Mouse (Mus musculus) limb, embryonic 10.5 days (tissue): Measurements from ENCODE around the gene Lrrc30. TPM values are rescaled to one million over a fixed set of nuclear protein-coding genes. Genes with fewer than 3 reads are reported as not detected.

ENCODE experiments used
- DNase-seq: peaks from one replicate; pipeline ENCODE4 v3.0.0-alpha.2; 2017; ENCODE audit warnings: low spot score
- H3K27ac ChIP-seq: fragments of 300-500 bp; sonication (generic); 2 replicates; pipeline ENCODE4 v1.5.1; 2016; ENCODE audit warnings: mild to moderate bottlenecking
- H3K27me3 ChIP-seq: fragments of 300-500 bp; sonication (generic); 2 replicates; pipeline ENCODE4 v1.6.1; 2016; ENCODE audit warnings: low read depth, mild to moderate bottlenecking; ENCODE audit not compliant: poor library complexity, severe bottlenecking
- H3K36me3 ChIP-seq: fragments of 300-500 bp; sonication (generic); 2 replicates; pipeline ENCODE4 v1.6.1; 2016; ENCODE audit warnings: mild to moderate bottlenecking, moderate library complexity
- H3K4me1 ChIP-seq: fragments of 300-500 bp; sonication (generic); 2 replicates; pipeline ENCODE4 v1.6.1; 2016
- H3K4me3 ChIP-seq: fragments of 300-500 bp; sonication (generic); 2 replicates; pipeline ENCODE4 v1.5.1; 2016; ENCODE audit warnings: mild to moderate bottlenecking, moderate library complexity
- H3K9me3 ChIP-seq: fragments of 300-500 bp; sonication (generic); replicated peaks from 2 replicates; pipeline ENCODE4 v1.6.1; 2016; ENCODE audit warnings: mild to moderate bottlenecking
- WGBS: fragments of 180-500 bp; shearing (Covaris S2); methylation state at CpG from one replicate; pipeline ENCODE4 v1.1.7; 2016; 5-methylcytosine and 5-hydroxymethylcytosine counted together
- polyA plus RNA-seq: library from polyadenylated mRNA; unstranded; fragments of >200 nt; fragmentation: Nextera tagmentation; extraction: Ambion mirVana; gene quantifications from 2 replicates; pipeline ENCODE4 v1.2.1, GENCODE M21; 2016

Gene Lrrc30
- polyA plus RNA-seq = 0.08 TPM in 1 of 2 replicates, not detected in the other

DNA sequence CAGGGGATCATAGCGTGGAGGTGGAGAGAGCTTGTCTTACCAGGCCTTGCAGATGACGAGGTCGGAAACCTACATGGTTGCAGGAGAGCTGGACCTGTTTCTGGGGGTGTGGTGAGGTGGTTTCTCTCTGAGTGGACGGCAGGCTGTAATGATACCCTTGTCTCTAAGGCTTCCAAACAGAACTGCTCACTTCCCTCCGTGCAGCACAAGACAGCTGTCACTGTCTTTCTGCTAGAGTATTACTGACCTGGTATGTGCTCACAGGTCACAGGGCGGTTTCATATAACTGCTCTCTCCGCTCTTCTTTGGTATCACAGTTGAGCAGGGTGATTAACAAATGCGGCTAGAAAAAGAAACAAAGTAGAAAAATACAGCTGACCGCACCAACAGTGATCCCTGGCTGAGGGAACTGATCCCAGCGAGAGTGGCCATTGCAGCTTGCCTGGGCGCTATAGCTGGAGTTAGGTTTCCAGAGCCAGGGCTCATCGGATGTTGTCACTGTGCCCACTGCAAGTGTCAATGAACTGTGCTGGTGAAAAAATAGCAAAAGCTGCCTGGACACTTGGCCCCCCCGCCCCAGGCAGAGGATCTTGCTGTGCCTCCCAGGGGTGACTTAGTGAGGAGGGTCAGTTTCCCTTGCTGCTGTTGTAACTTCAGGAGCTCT, at the start of gene Lrrc30:
Lrrc30 (minus strand) TSS at position 48 of the 664 bp plus-strand sequence.
- no peak within 1 kb of the TSS for H3K27ac ChIP-seq
- no peaks in the 10 kb centered on the region for H3K36me3 ChIP-seq
- 86% methylated on average over 13 of the region's 13 CpGs for WGBS
- H3K27me3 ChIP-seq = no peaks in the 10 kb centered on the region
- H3K9me3 ChIP-seq = no peaks in the 10 kb centered on the region
- no peak for DNase-seq
- no peak within 1 kb of the TSS for H3K4me3 ChIP-seq
- H3K4me1 ChIP-seq = peaks cover 16% of the 10 kb centered on the region

DNA sequence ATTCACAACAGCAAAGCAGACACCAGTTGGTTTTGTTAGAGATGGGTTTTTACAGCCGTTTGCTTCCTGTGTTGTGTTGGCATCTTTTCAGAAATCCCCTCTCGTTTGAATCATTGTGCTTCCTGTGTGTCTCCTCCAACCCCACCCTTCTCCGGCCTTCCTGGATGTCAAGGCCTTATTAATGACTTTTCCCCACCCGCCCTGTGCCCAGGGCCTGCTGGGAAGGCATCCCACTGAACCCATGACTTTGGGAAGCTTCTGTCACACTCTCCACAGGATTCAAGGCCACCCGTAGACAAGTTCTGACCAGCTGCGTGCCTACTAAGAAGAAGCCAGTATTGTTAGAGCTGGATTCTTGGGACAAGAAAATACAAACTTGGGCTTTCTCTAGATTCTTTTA, 48.6 kb upstream of the Lrrc30 start:
- Histone ChIP-seq H3K4me1 (no peaks in the 10 kb centered on the region), H3K4me3 (no peak overlapping the region), H3K9me3 (no peaks in the 10 kb centered on the region), H3K36me3 (no peaks in the 10 kb centered on the region), H3K27me3 (no peaks in the 10 kb centered on the region), H3K27ac (no peak overlapping the region)
- 77% methylated on average over 6 of the region's 6 CpGs for WGBS
- DNase-seq = no peak

DNA sequence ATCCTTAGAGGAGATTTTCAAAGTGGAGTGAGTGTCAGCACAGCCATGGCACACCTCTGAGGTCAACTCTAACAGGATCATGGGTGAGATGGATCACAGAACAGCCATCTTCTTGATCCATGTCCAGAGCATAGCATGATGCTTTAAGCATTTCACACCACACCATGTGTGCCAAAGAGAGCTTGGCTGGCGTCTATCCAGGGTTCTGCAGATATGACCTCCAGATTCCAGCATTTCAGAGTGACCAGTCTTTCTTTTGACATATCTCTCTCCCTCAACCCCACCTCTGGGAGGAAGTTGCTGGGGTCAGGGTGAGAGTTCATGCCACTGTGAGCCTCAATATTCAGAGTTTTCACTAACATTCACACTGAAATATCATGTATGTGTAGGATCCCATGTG, 46.1 kb upstream of the Lrrc30 start:
- WGBS = 86% methylated on average over 1 of the region's 1 CpGs
- Histone ChIP-seq H3K27me3 (no peaks in the 10 kb centered on the region), H3K36me3 (no peaks in the 10 kb centered on the region), H3K4me1 (no peaks in the 10 kb centered on the region), H3K4me3 (no peak overlapping the region), H3K9me3 (no peaks in the 10 kb centered on the region), H3K27ac (no peak overlapping the region)
- DNase-seq = no peak

DNA sequence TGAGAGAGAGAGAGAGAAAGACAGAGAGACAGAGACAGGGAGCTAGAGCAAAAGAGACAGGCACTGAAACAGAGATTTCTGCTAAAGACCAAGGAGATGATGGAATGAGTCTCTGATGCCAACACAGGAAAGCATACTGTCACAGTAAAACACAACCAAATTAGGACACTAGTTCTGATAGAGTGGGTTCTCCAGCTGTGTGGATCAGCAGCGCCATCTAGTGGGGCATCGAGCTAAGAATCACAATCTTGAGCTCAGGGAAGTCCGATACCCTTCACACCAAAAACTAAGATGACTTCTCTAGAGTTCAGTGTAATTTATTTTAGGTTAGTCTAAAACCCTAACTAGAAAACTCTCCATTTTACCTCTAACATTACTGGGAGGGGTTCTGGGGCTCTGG, 35.5 kb upstream of the Lrrc30 start:
- no peaks in the 10 kb centered on the region for H3K4me1 ChIP-seq
- no peak overlapping the region for H3K4me3 ChIP-seq
- peaks cover 6% of the 10 kb centered on the region; the same call in 1 of the 2 replicates for H3K27me3 ChIP-seq
- H3K36me3 ChIP-seq = no peaks in the 10 kb centered on the region
- no peaks in the 10 kb centered on the region for H3K9me3 ChIP-seq
- peak; percentile 83 for DNase-seq
- WGBS = 18% methylated on average over 3 of the region's 3 CpGs
- H3K27ac ChIP-seq = no peak overlapping the region

DNA sequence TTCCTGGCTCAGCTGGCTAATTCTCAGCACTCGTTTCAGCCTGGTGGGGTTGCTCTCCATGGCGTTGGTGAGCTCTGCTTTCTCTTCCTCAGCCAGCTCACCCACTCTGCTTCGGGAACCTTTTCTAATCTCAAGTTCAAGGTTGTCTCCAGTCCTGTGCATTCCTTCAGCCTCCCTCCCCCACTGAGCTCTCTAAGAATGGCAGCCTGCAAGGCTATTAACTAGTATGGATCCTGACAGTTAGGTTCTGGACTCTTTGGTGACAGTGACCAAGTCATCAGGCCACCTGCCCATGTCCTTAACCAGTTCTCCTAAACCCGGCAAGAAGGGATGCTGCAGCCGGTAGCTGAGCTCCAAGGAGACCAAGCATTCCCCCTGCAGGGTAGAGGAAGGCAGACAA, 34.5 kb upstream of the Lrrc30 start:
- 78% methylated on average over 5 of the region's 5 CpGs for WGBS

DNA sequence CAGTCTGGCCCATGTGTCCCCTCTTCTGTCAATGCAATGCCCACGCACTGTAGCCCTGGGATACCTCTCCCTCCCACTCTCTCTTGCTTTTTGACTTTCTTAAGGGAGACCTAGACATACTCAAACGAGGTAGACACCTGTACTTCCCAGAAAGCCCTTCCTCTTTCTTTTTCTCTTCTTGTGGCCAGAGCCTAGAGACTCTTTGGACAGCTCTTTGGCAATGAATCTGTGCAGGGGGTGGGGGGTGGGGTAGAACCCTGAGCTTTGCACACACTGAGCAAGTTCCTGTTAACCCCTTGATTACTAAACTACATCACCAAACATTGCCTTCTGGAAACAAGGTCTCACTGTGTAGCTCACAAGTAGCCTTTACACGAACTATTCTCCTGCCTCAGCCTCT, 31.8 kb upstream of the Lrrc30 start:
- no peak for DNase-seq
- Histone ChIP-seq H3K27ac (no peak overlapping the region), H3K4me3 (no peak overlapping the region), H3K36me3 (no peaks in the 10 kb centered on the region), H3K9me3 (no peaks in the 10 kb centered on the region), H3K27me3 (peaks cover 6% of the 10 kb centered on the region; the same call in 1 of the 2 replicates), H3K4me1 (no peaks in the 10 kb centered on the region)
- WGBS = 80% methylated on average over 3 of the region's 3 CpGs

More for the DNA sequence above, 34.5 kb upstream of the Lrrc30 start:
- H3K27me3 ChIP-seq = peaks cover 6% of the 10 kb centered on the region; the same call in 1 of the 2 replicates
- no peaks in the 10 kb centered on the region for H3K4me1 ChIP-seq
- no peak overlapping the region for H3K4me3 ChIP-seq
- no peaks in the 10 kb centered on the region for H3K36me3 ChIP-seq
- no peak for DNase-seq
- H3K27ac ChIP-seq = no peak overlapping the region
- H3K9me3 ChIP-seq = no peaks in the 10 kb centered on the region

DNA sequence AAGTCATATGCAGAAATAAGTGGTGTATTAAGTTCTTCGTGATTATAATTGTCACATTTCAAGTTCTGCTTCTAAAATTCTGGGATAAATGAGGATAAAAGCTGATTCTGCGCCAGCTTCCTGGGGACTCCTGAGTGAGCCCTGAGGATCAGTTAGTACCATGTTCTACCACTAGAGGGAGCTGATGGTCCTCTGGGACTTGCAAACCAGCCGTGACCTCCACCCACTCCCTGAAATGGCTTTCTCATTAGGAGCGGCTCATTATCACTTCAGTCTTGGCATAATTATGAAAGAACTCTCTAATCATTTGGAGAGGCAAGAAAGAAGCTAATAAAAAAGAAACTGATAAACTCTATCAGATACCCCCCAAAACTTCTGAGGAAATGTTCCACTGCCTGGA, 19.0 kb upstream of the Lrrc30 start:
- H3K9me3 ChIP-seq = no peaks in the 10 kb centered on the region
- H3K4me1 ChIP-seq = no peaks in the 10 kb centered on the region
- no peak overlapping the region for H3K4me3 ChIP-seq
- no peaks in the 10 kb centered on the region for H3K27me3 ChIP-seq
- 16% methylated on average over 4 of the region's 4 CpGs for WGBS
- no peaks in the 10 kb centered on the region for H3K36me3 ChIP-seq
- DNase-seq = peak; percentile 42
- H3K27ac ChIP-seq = no peak overlapping the region

DNA sequence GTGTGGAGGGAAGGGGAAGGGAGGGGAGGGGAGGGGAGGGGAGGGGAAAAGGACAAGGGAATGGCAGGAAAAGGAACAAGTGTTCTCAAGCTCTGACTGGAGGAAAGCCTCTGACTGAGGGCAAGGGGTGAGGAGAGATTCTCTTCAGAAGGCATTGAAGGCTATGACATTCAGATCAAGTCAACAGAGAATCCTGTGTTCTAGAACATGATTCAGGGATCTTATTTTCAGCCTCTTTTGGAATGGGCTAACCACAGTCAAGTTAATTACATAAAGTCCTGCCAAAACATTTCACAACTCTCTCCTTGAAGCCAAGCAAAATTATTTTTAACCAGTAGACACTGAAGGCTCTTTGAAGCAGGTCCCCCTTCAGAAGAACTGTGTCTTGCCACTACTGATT, 9.1 kb upstream of the Lrrc30 start:
- Histone ChIP-seq H3K27me3 (no peaks in the 10 kb centered on the region), H3K36me3 (no peaks in the 10 kb centered on the region), H3K4me3 (no peak overlapping the region), H3K27ac (no peak overlapping the region), H3K9me3 (no peaks in the 10 kb centered on the region), H3K4me1 (peaks cover 3% of the 10 kb centered on the region; the same call in 1 of the 2 replicates)
- no peak for DNase-seq

DNA sequence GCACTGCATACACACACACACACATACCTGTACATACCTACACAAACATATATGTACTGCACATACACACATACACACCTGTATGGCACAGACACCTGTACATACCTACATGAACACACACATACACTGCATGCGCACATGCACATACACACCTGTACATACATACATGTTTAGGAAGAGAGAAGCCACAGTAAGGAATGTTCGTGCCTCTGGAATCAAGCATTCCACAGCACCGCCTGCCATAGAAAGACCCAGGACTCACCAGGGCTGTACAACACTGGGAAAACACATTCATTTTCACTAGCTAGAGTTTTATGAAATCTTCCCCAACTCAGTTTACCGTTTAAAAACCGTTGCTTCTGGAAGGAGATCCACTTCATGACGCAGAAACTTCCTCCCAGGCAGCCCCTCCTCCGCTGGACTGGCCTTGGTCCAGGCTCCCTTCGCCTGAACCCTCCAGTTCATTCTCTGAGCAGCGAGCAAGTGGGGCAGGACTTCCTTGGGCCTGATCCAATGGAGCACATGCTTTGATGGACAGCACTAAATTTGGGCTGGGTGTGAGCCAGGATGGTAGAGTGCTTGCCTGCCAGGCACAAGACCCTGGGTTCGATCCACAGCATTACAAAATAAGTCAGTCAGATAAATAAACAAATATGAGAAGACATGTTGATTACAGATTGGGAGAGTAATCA, 5.7 kb upstream of the Lrrc30 start:
- Histone ChIP-seq H3K9me3 (no peaks in the 10 kb centered on the region), H3K4me1 (peaks cover 3% of the 10 kb centered on the region; the same call in 1 of the 2 replicates), H3K27ac (no peak overlapping the region), H3K4me3 (no peak overlapping the region), H3K36me3 (no peaks in the 10 kb centered on the region), H3K27me3 (no peaks in the 10 kb centered on the region)
- DNase-seq = no peak
- 87% methylated on average over 10 of the region's 10 CpGs for WGBS

DNA sequence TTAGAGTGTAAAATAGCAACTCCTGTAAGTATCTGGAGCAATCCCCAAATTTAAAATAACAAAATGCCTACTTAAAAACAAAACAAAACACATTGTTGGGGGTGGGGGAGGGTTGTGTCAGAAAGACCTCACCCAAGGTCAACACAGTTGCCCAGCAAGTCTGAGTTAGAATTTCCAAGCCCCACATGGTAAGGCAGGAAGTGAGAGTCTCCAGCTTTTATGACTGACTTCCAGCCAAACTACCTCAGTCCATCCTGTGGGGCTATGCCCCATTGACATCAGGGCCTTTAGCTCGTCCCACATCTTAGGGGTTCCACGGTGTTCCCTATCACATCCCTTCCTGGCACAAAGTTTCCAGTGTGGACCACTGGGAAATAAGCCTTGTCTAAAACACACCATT, 4.4 kb upstream of the Lrrc30 start:
- Histone ChIP-seq H3K9me3 (no peaks in the 10 kb centered on the region), H3K27me3 (no peaks in the 10 kb centered on the region), H3K4me3 (no peak overlapping the region), H3K27ac (no peak overlapping the region), H3K4me1 (peaks cover 3% of the 10 kb centered on the region; the same call in 1 of the 2 replicates), H3K36me3 (no peaks in the 10 kb centered on the region)
- DNase-seq = no peak
- WGBS = 81% methylated on average over 2 of the region's 2 CpGs

DNA sequence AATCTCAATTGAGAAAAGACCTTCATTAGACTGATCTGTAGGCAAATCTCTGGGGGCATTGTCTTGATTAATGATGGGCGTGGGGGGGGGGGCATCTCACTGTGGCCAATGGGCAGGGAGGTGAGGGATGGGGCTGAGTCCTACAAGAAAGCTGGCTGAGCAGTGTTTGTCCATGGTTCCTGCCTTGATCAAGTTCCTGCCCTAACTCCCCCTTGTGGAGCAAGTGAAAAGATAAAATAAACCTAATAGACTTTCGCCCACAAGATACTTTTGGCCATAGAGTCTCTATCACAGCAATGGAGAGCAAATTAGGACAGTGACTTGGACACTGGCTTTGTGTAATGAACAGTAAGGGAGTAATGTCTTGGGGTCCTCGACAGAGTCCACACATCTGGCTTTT, 3.8 kb upstream of the Lrrc30 start:
- Histone ChIP-seq H3K36me3 (no peaks in the 10 kb centered on the region), H3K9me3 (no peaks in the 10 kb centered on the region), H3K4me1 (peaks cover 3% of the 10 kb centered on the region; the same call in 1 of the 2 replicates), H3K27me3 (no peaks in the 10 kb centered on the region), H3K27ac (no peak overlapping the region), H3K4me3 (no peak overlapping the region)
- no peak for DNase-seq
- WGBS = 83% methylated on average over 3 of the region's 3 CpGs

DNA sequence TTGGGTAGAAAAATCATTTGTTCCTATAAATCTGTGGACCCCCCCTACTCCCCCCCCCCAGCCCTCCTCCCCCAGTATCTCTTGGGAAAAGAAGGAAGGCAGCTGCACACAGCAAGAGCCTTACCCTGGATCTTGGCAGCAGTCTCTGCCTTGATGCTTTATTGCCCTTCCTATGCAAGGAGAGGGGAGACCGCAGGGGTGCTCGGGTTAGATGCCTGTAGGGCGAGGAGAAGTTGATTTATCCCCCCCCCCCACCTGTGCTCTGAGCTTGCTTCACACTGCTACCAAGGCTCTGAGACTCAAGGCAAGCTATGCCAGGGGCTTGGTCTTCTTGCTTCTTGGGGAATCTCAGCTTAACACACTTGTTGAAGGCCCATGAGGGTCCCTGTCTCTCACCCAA, 2.8 kb downstream of the Lrrc30 start:
- WGBS = 27% methylated on average over 3 of the region's 3 CpGs
- Histone ChIP-seq H3K4me3 (no peak overlapping the region), H3K27ac (no peak overlapping the region), H3K36me3 (no peaks in the 10 kb centered on the region), H3K4me1 (peaks cover 13% of the 10 kb centered on the region), H3K27me3 (no peaks in the 10 kb centered on the region), H3K9me3 (no peaks in the 10 kb centered on the region)
- DNase-seq = no peak

DNA sequence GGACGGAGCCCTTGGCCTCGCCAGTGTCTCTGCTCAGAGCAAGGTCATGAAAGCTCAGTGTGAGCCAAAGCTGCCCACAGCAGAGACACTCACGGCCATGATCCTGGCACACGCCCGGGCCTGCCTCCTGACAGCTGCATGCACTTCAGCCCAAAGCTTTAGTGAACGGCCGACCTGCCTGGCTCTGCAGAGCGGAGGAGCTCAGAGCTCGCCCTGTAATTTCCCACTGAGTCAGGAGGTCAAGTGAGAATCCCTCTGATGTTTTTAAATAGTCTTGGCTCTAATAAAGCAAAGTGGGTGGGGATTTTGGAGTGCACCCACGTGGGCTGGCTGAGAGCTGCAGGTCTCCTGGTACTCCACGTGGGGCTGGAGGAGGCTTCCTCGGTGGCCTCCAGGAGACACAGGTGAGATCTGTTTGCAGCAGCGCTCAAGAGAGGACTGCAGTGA, 3.3 kb downstream of the Lrrc30 start:
- no peak overlapping the region for H3K27ac ChIP-seq

More for the DNA sequence above, 3.3 kb downstream of the Lrrc30 start:
- peaks cover 13% of the 10 kb centered on the region for H3K4me1 ChIP-seq
- H3K9me3 ChIP-seq = no peaks in the 10 kb centered on the region
- no peaks in the 10 kb centered on the region for H3K36me3 ChIP-seq
- DNase-seq = no peak
- 31% methylated on average over 13 of the region's 13 CpGs for WGBS
- no peak overlapping the region for H3K4me3 ChIP-seq
- H3K27me3 ChIP-seq = no peaks in the 10 kb centered on the region
